Mouse (Mus musculus): ENCODE measurements around the gene Vps45. TPM values are rescaled to one million over a fixed set of nuclear protein-coding genes. Genes with fewer than 3 reads are reported as not detected.
"Not testable (repeated sequence)": the region's sequence is repeated elsewhere in the genome, so short reads cannot be mapped to it uniquely, and the experiment has no call there.

The Vps45 gene
- polyA plus RNA-seq, 1 experiment = 6.1 TPM

GRCm38 (mm10) chr3:96081650-96082049, 23.4 kb upstream of the Vps45 start:
- DNase-seq (ENCODE audit: low read depth, low spot score) = no peak
- WGBS = 87% methylated on average over 4 of the region's 4 CpGs

- 91% methylated on average over 1 of the region's 1 CpGs for WGBS
- no peak for DNase-seq (ENCODE audit: low read depth, low spot score)
Observed at GRCm38 (mm10) chr3:96081006-96081405, 22.7 kb upstream of the Vps45 start.

DNA sequence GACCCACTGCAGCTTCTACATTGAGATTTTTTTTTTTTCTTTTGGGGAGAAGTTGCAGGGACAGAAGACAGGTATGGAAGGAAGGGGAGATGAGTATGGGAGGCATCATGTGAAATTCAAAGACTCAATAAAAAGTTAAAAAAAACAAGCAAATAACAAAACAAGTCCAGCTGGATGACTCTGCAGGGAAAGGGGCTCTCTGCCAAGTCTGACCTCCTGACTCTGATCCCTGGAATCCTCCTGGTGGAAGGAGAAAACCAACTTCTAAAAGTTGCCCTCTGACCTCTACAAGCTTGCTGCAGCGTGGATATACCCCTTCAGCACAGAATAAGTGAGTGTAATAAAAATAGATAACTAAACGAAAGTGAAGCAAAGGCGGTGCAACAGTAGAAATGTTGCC, 20.4 kb upstream of the Vps45 start:
- DNase-seq (ENCODE audit: low read depth, low spot score) = no peak
- 10% methylated on average over 3 of the region's 3 CpGs for WGBS

GRCm38 (mm10) chr3:96078066-96078465, 19.8 kb upstream of the Vps45 start:
- WGBS = 80% methylated on average over 6 of the region's 6 CpGs
- DNase-seq (ENCODE audit: low read depth, low spot score) = no peak

GRCm38 (mm10) chr3:96072921-96073486, 14.7 kb upstream of the Vps45 start:
- 74% methylated on average over 12 of the region's 12 CpGs for WGBS
- DNase-seq (ENCODE audit: low read depth, low spot score) = no peak

DNA sequence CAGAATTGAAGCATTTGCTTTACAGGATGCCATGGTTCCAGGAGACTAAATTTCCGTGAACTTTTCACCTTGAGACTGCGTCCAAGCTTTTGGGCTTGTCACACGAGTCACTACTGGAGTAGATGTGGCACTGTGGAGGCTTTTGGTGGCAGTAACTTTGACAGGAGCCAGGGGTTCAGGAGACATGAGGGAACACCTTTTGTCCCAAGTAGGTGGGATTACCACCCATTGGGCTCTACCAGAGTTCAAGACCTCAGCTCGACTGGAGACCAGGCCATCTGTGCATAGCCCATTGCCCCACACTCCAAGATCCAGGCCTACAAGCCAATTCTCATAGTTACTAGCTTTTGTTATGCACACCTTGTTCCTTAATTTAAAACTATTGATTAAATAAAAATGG, 12.0 kb upstream of the Vps45 start:
- DNase-seq (ENCODE audit: low read depth, low spot score) = no peak
- WGBS = 77% methylated on average over 4 of the region's 4 CpGs

DNA sequence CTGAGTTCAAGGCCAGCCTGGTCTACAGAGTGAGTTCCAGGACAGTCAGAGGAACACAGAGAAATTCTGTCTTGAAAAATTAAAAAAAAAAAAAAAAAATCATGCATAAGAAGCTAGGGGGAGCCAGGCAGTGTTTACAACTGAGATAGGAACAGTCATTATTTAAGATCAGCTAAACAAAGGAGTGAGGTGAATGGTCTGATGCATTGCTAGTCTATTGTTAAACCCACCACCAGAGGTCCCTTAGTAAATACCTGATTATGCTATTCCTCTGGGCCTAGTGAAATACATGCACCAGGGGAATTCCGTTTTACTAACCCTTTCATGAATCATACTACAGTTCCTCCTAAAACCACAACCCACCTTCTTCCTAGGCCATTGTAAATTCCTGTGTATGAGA, 11.3 kb upstream of the Vps45 start:
- no peak for DNase-seq (ENCODE audit: low read depth, low spot score)
- WGBS = 28% methylated on average over 1 of the region's 1 CpGs

DNA sequence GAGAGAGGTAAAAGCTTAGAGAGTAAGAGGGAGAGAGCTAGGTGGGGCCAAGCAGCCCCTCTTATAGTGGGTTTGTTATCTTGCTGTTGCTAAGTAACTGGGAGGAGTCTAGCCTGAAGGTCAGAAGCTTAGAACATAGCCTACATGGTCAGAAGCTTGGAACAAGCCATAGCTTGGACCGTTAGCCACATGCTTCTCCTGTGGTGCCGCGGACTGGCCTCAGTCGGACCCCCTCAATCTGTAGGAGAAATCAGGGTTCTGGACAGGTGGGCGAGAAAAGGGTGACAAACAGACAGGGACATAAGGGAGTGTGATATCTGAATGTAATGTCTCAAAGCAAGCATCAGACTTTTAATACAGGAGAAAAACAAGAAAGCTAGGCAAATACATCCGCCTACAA, 10.8 kb upstream of the Vps45 start:
- 94% methylated on average over 6 of the region's 6 CpGs for WGBS
- no peak for DNase-seq (ENCODE audit: low read depth, low spot score)

DNA sequence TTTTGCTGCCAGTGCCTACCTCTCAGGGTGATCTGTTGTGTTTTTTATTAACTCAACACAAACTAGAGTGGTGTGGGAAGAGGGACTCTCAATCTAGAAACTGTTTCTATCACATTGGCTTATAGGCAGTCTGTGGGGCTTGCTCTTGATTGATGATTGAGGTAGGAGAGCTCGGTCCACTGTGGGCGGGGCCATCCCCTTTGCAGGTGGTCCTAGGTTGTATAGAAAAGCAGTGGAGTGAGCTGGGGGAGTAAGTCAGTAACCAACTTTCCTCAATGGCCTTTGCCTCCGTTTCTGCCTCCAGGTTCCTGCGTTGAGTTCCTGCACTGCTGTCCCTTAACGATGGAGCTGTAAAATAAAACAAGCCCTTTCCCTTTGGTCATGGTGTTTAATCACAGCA, 8.5 kb upstream of the Vps45 start:
- WGBS = 67% methylated on average over 5 of the region's 5 CpGs
- no peak for DNase-seq (ENCODE audit: low read depth, low spot score)

- 30% methylated on average over 20 of the region's 20 CpGs for WGBS
- peak; percentile 42 for DNase-seq (ENCODE audit: low read depth, low spot score)
Observed at GRCm38 (mm10) chr3:96065754-96066375, 7.6 kb upstream of the Vps45 start.

DNA sequence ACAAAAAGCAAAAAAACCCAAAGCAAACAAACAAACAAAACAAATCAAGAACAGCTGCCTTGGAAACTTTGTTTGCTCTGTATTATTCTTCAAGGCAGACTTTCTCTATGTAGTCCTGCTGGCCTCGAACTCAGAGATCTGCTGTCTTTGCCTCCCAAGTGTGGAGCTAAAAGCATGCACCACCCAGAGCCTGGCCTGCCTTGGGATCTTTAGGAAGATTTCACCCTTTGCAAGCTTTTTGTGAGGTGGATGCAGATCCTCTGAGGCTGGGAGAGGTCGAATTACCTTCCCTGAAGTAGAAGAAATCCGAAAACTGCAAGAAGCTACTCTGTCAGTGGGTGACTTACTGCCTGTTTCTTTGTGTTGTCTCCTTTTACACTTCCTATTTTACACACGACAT, 6.9 kb upstream of the Vps45 start:
- DNase-seq (ENCODE audit: low read depth, low spot score) = no peak
- WGBS = 40% methylated on average over 4 of the region's 4 CpGs

- WGBS = 90% methylated on average over 3 of the region's 3 CpGs
- no peak for DNase-seq (ENCODE audit: low read depth, low spot score)
Observed at GRCm38 (mm10) chr3:96064217-96064616, 6.0 kb upstream of the Vps45 start.

DNA sequence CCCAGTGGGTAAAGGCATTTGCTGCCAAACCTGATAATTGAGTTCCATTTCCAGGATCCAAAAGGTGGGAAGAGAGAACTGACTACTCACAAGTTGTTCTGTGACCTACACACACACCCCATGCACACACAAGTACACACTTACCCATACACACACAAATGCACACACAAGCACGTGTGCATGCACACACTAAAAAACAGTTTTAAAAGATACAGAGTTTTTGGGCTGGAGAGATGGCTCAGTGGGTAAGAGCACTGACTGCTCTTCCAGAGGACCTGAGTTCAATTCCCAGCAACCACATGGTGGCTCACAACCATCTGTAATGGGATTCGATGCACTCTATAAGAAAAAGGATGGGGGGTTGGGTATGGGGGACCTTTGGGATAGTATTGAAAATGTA, 5.0 kb upstream of the Vps45 start:
- WGBS = 81% methylated on average over 2 of the region's 2 CpGs
- no peak for DNase-seq (ENCODE audit: low read depth, low spot score)

DNA sequence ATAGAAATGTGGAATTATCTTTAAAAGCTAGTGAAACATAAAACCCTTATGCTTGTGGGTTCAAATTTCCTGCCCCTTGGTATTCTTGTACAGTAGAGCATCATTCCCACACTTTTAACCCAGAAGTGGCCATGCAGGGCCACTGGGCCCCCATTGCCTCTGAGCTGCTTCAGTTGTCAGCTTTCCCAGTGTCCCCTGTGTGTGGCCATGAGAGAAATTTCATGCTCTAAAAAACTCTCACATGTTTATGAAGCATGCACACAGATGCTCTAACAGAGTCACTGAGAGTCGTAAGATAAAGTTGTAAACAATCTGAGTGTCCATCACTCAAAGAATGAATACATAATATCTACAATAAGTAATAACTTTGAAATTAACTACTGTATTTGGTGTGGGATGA, 1.9 kb upstream of the Vps45 start:
- no peak for DNase-seq (ENCODE audit: low read depth, low spot score)
- 79% methylated on average over 1 of the region's 1 CpGs for WGBS

- under 1% methylated on average over 26 of the region's 26 CpGs for WGBS
- DNase-seq (ENCODE audit: low read depth, low spot score) = peak; percentile 74
Observed at GRCm38 (mm10) chr3:96057747-96058204, 490 bp downstream of the Vps45 start.

DNA sequence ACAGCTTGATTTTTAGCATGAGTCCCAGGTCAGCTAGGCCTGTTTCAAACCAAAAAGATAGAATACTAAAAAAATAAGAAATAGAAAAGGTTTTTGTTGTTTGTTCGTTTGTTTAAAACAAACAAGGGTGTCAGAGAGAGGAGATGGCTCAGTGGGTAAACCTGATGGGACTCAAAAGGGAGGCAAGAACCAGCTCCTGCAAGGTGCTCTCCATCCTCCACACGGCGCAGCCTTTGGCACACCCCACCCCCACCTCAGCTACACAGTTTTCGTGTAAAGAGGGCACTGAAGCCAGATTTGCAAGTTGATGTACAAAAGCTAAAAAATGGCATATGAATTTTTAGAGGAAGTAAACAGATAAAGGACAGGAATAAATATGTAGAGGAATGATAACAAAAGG, 2.2 kb downstream of the Vps45 start:
- no peak for DNase-seq (ENCODE audit: low read depth, low spot score)
- WGBS = 86% methylated on average over 4 of the region's 4 CpGs

GRCm38 (mm10) chr3:96055294-96055693, 3.0 kb downstream of the Vps45 start:
- DNase-seq (ENCODE audit: low read depth, low spot score) = no peak
- WGBS = 72% methylated on average over 6 of the region's 6 CpGs

DNA sequence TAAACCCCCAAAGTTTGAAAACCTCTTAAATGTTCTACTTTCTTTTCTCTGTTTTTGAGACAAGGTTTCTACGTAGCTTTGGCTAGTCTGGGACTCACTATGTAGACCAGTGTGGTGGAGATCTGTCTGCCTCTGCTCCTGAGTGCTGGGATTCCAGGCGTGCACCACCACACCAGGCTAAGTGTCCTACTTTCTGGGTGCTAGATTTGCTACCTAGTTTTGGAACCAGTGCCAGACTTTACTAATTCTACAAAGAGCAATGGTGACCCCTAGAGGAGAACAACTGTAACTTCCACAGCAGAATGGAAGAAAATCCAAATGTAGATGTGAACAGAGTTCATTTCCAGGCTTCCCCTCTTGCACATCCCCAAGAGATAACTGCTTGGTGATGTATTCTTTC, 6.4 kb downstream of the Vps45 start:
- DNase-seq (ENCODE audit: low read depth, low spot score) = no peak
- WGBS = 45% methylated on average over 2 of the region's 2 CpGs

GRCm38 (mm10) chr3:96051186-96051585, 7.1 kb downstream of the Vps45 start:
- 90% methylated on average over 4 of the region's 4 CpGs for WGBS
- DNase-seq (ENCODE audit: low read depth, low spot score) = no peak

DNA sequence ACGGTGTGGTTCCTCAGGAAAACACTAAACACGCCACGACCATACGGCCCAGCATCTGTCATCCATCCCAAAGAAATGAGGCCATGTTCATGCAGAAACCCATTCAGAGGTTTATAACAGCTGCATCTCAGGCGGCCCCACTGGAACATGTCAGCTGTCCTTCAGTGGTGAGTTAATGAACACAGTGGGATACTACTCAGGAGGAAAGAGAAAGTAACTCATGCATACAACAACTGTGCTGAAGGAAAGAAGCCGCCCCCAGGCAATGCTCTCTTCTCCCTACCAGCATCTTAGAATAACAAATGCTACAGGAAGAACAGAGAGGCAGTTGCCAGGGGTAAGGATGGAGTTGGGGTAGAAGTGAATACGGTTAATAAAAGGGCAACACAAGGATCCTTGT, 7.5 kb downstream of the Vps45 start:
- no peak for DNase-seq (ENCODE audit: low read depth, low spot score)
- WGBS = 90% methylated on average over 7 of the region's 7 CpGs

DNA sequence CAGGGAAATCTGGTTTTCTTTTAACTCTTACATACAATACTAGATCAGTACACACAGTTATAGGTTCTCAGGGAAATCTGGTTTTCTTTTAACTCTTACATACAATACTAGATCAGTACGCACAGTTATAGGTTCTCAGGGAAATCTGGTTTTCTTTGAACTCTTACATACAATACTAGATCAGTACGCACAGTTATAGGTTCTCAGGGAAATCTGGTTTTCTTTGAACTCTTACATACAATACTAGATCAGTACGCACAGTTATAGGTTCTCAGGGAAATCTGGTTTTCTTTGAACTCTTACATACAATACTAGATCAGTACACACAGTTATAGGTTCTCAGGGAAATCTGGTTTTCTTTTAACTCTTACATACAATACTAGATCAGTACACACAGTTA, 13.7 kb downstream of the Vps45 start:
- not testable (repeated sequence) for DNase-seq (ENCODE audit: low read depth, low spot score)
- 93% methylated on average over 3 of the region's 3 CpGs for WGBS

GRCm38 (mm10) chr3:96043104-96043503, 15.2 kb downstream of the Vps45 start:
- 87% methylated on average over 1 of the region's 1 CpGs for WGBS
- no peak for DNase-seq (ENCODE audit: low read depth, low spot score)
